Mouse (Mus musculus) right cerebral cortex, adult 18-20 months (tissue): ENCODE measurements around the gene Gm11034.
A peak's percentile ranks its signal among the peaks of the same experiment; 100 is the strongest.

ENCODE experiments used
- DNase-seq: peaks from one replicate; pipeline ENCODE4 v3.0.0; 2022; ENCODE audit warnings: mixed read lengths

Gm11034 gene

DNA sequence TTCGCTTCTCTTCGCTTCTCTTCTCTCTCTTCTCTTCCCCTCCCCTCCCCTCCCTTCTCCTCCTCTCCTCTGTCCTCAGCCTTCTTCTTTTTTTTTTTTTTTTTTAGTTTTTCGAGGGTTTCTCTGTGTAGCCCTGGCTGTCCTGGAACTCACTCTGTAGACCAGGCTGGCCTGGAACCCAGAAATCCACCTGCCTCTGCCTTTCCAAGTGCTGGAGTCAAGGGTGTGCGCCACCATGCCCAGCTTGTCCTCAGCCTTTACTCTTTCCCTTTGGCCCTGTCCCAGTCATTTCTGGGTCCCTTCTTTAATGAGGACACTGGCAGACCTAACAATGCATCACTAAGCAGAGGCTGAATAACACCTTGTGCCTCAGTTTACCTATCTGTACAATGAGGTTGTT lies at the start of gene Gm11034:
Gene Gm11034 (minus strand): TSS at position 101 of the 400 bp plus-strand sequence.
- DNase-seq: no peak

DNA sequence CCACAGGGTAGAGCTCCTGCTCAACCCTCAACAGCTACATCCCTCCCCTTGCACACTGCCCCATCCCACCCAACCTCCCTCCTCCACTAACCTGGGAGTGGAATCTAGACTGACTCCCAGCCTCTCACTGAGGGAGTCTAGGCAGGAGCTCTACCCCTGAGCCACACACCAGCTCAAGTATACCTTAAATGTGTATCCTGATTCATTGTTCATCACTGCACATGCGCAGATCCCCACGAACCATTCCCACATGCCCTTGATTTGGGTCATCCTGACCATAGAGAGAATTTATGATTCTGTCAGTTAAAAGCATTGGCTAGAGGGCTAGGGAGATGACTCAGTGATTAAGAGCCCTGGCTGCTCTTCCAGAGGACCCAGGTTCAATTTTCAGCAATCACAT lies 49.3 kb upstream of the Gm11034 start:
- DNase-seq: no peak

GRCm38 (mm10) chr8:72261872-72262271 lies 48.4 kb upstream of the Gm11034 start:
- no peak for DNase-seq

GRCm38 (mm10) chr8:72261431-72261830 lies 48.0 kb upstream of the Gm11034 start:
- no peak for DNase-seq

- DNase-seq: peak; percentile 39
Measured at GRCm38 (mm10) chr8:72261019-72261418, 47.6 kb upstream of the Gm11034 start.

- no peak for DNase-seq
Measured at GRCm38 (mm10) chr8:72260585-72260984, 47.1 kb upstream of the Gm11034 start.

DNA sequence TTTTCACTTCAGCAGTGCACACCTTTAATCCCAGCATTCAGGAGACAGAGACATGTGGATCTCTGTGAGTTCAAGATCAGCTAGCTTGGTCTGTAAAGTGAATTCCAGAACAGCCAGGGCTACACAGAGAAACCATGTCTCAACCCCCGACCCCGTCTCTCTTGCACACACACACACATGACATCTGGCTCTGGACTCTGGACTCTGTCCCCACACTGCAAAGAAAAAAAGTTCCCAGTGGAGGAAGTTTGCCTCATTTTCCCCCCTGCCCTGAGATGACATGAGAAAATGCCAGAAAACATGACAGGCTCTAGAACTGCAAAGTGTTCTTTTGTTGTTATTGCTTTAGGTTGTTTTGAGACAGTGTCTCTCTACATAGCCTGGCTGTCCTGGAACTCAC lies 46.4 kb upstream of the Gm11034 start:
- DNase-seq: no peak

- no peak for DNase-seq
Measured at GRCm38 (mm10) chr8:72257902-72258238, 44.4 kb upstream of the Gm11034 start.

- no peak for DNase-seq
Measured at GRCm38 (mm10) chr8:72257171-72257901, 43.9 kb upstream of the Gm11034 start.

- DNase-seq: no peak
Measured at GRCm38 (mm10) chr8:72244610-72245009, 31.2 kb upstream of the Gm11034 start.

- DNase-seq: no peak
Measured at GRCm38 (mm10) chr8:72242226-72242625, 28.8 kb upstream of the Gm11034 start.

DNA sequence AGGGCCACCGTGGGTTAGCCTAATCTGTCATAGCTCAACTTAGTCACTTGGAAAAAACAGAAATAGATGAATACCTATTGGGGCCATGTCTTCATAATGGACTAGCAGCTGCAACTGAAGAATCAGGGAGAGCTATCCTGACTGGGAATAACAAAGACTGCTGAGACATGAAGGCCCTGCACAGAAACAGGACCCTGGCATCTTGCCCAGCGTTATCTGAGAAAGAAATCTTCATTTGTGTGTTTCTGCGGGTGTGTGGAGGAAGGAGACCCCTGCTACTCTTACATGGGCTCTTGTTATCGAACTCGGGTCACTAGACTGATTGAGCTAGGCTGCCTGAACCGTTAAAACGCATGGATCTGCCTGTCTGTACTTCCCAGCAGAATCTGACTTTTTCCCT lies 27.5 kb upstream of the Gm11034 start:
- no peak for DNase-seq

GRCm38 (mm10) chr8:72240403-72240763 lies 26.9 kb upstream of the Gm11034 start:
- no peak for DNase-seq

DNA sequence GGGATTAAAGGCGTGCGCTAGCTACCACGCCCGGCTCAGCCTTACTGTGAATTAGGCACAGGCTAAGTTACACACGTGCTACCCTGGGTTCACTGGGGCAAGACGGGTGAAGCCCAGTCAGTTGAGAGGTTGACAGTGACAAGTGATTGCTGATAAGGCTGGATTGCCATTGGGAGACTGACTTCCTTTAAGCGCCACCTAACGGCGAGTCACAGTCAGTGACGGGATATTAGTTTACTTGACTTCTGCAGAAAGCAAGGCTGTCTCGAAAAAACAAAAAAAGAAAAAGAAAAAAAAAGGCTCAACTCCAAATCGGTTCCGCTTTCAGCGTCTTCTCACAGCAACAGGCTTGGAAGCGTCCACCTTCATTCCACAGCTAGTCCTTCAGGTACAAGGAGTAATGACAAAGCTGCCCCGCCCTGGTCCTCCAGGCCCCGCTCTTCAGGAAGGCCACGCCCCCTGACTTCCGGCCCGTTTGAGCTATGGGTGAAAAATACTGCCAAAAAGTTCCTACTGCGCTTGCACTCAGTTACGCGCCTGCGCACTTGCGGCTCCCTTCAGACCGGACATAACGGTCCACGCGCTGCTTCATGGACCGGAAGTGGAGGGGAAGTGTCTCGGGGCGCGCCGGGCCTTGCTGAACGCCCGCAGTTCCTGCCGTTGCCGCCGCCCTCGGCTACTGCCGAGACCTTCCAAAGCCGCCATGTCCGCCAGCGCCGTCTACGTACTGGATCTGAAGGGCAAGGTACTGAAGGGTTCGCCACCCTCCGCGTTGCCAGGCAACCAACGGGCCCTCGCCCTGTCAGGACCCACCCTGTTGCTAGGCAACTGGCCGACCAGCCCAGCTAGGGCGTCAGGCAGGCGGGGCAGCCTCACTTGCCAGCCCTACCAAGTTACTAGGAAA lies 26.3 kb upstream of the Gm11034 start, which contains the start of gene Ap1m1:
Gene Ap1m1 (plus strand): TSS at position 520 of the 904 bp plus-strand sequence.
- DNase-seq: peak; percentile 98

DNA sequence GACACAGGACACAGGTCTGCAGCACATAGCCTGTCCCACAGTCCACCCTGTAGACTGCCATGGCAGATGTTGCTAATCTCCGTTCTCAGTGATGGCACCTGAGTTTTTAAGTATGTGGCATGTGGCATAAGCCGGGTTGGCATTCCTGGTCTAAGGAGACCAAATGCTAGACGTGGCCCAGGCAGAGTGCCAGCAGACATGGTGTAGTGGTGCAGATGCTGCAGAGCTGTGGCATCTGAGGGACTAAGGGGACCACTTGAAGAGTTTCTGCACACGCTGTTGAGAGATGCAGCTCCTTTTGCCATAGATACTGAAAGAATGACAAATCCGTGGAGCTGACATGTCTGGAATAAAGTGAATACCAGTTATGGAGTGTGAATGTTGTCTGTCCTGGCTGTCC lies 9.2 kb upstream of the Gm11034 start:
- no peak for DNase-seq

GRCm38 (mm10) chr8:72220758-72221157 lies 7.3 kb upstream of the Gm11034 start:
- DNase-seq: no peak

- DNase-seq: peak; percentile 91
Measured at GRCm38 (mm10) chr8:72219541-72220363, 6.3 kb upstream of the Gm11034 start, which contains the start of gene Fam32a. Gene Fam32a, plus strand, starts transcription at chr8:72219730.

- no peak for DNase-seq
Measured at GRCm38 (mm10) chr8:72218781-72219540, 5.5 kb upstream of the Gm11034 start.

DNA sequence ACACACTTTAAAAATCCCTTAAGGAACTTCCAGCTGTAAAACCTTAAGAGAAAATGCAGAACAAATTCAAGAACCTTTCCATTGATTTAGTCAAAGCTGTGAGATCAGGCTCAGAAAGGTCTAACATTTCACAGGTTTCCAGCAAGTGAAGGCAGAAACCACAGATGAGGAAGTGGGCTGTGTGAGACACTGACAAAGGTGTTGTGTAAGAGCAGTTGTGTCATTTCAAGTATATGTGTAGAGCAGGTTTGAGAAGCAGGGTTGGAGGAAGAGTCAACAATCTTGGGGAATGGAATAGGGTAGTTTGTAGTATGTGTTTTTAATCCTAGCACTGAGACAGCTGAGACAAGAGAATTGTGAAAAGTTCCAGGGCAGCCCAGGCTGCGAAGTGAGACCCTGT lies 2.4 kb upstream of the Gm11034 start:
- no peak for DNase-seq

DNA sequence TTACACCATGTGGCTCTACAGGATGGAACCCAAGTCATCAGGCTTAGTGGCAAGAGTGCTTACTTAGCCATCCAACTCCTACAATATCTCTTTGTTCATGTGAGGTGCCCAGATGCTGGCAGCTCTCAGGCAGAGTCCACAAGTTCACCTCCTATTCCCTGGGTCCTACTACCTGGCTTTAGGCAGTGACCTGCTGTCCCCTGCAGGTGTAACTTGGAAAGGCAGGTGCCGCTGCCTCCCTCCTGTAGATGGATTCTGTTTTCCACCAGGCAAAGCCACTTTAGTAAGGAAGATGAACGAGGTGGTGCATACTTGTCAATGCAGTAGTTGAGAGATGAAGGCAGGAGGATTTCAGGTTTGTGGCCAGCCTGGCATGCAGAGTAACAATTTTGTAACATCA lies 1.6 kb upstream of the Gm11034 start:
- no peak for DNase-seq

DNA sequence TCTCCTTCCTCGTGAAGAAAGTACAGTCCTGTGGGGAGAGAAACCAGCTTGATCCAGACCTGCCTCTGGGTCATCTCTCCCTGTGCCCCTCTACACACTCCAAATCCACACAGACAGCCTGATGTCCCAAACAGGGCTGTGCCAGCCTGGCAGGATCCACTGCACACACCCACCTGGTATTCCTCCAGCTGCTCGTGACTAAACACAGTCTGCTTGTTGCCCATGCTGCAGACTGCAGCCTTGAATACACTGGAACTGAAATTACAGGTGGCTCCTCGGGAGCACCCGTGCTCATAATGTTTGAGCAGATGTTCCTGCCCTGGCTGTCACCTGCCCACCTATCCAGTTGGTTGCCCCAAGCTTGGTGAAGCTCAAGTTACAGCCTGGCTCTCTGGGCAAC lies 685 bp downstream of the Gm11034 start, which contains the start of gene Cib3:
Gene Cib3 (minus strand): TSS at position 87 of the 400 bp plus-strand sequence.
- peak; percentile 10 for DNase-seq

DNA sequence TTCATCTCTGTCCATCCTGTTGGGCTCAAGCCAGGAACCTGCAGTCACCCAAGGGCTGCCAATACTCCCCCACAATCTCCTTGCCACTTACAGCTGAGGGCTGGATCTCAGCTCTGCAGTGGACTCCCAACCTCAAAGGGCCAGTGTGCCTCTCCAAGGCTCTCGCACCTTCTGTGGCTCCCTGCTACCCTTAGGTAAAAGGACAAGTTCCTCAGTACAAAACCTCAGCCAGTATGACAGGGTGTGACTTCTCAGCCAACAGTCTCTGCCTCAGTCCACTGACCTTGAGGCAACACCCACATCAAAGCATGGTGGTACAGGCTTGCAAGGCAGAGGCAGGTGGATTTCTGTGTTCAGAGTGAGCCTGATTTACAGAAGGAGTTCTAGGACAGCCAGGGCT lies 1.6 kb downstream of the Gm11034 start:
- DNase-seq: no peak
